Mouse (Mus musculus): Measurements from ENCODE around the gene Lce1m.

DNA sequence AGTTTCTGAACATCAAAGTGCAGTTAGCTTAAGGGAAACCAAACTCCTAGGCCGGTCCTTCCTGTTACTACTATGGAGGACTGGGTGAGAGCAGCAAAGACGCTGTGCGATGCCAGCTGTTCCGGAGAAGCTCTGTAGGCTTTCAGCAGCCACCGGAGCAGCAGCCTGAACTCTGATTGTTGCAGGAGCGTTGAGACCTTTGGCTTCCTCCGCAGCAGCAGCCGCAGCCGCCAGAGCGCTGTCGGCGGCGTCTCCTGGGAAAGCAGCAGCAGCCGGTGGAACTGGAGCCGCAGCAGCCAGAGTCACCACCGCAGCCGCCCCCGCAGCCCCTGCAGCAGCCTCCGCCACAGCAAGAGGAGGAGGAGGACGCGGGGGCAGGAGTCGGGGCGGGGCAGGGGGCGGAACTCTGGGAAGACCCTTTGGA is 4.5 kb downstream of the Lce1m start:
- TF ChIP-seq CTCF (IDR thresholded peaks at IDR 0.05; ENCODE audit: low read depth, low read length) (no peak), GATA1 (IDR thresholded peaks at IDR 0.05; ENCODE audit: borderline replicate concordance, low read length) (no peak), TAL1 (conservative IDR thresholded peaks at IDR 0.05; ENCODE audit: low read depth, low read length) (no peak), POLR2AphosphoS5 (IDR thresholded peaks at IDR 0.05; ENCODE audit: insufficient replicate concordance, low read depth, low read length) (no peak)

Measured in G1E (cell line).